Mouse (Mus musculus): ENCODE data around the gene Elmod3.

GRCm38 (mm10) chr6:72630961-72631360, 32.7 kb upstream of the Elmod3 start:
- TF ChIP-seq POLR2A (IDR thresholded peaks at IDR 0.05; ENCODE audit: borderline replicate concordance, insufficient read depth, low read length) (no peak), CTCF (IDR thresholded peaks at IDR 0.05; ENCODE audit: borderline replicate concordance, insufficient read depth, low read depth, low read length) (no peak)

All from cerebellum, adult 2 months (tissue).